Mouse (Mus musculus): Measurements from ENCODE around the gene Lamc1. TPM values are rescaled to one million over a fixed set of nuclear protein-coding genes. Genes with fewer than 3 reads are reported as not detected.

Lamc1 gene
- polyA plus RNA-seq, 1 experiment from 2014 or later: 112 TPM

- Histone ChIP-seq H3K27ac (ENCODE audit: low read depth) (no peak overlapping the region), H3K36me3 (ENCODE audit: control insufficient read depth, insufficient read depth, low read length) (peaks cover 61% of the 10 kb centered on the region), H3K27me3 (replicated peaks; ENCODE audit: control insufficient read depth, insufficient read depth, low read length) (no peaks in the 10 kb centered on the region), H3K4me2 (ENCODE audit: low read length) (no peak overlapping the region), H3K9me3 (ENCODE audit: control insufficient read depth, low read length) (peaks cover 8% of the 10 kb centered on the region; the same call in 1 of the 2 replicates), H3K4me3 (ENCODE audit: low read depth, low read length) (no peak overlapping the region), H3K4me1 (replicated peaks; ENCODE audit: control insufficient read depth, insufficient read depth, low read length) (peaks cover 5% of the 10 kb centered on the region; the same call in 1 of the 2 replicates), H3K9ac (ENCODE audit: low read length) (no peak overlapping the region)
- WGBS: 77% methylated on average over 4 of the region's 4 CpGs
- ATAC-seq (replicated peaks; ENCODE audit: low FRiP score, low TSS enrichment, low read depth) (no peak), DNase-seq (ENCODE audit: low spot score) (no peak)
Measured at GRCm38 (mm10) chr1:153252540-153253210, 79.9 kb downstream of the Lamc1 start.

- H3K27ac ChIP-seq (ENCODE audit: low read depth): no peak overlapping the region; the same call in 1 of the 2 replicates
- H3K9me3 ChIP-seq (ENCODE audit: control insufficient read depth, low read length): peaks cover 8% of the 10 kb centered on the region; the same call in 1 of the 2 replicates
- 0 out of 2 replicates have a peak overlapping the region, but pooled peaks have one; percentile 0 for H3K4me2 ChIP-seq (ENCODE audit: low read length)
- H3K27me3 ChIP-seq (replicated peaks; ENCODE audit: control insufficient read depth, insufficient read depth, low read length): no peaks in the 10 kb centered on the region
- H3K4me3 ChIP-seq (ENCODE audit: low read depth, low read length): no peak overlapping the region
- peaks cover 5% of the 10 kb centered on the region; the same call in 1 of the 2 replicates for H3K4me1 ChIP-seq (replicated peaks; ENCODE audit: control insufficient read depth, insufficient read depth, low read length)
- 65% methylated on average over 12 of the region's 12 CpGs for WGBS
- H3K36me3 ChIP-seq (ENCODE audit: control insufficient read depth, insufficient read depth, low read length): peaks cover 67% of the 10 kb centered on the region
- ATAC-seq (replicated peaks; ENCODE audit: low FRiP score, low TSS enrichment, low read depth): peak; percentile 45; the same call in 1 of the 2 replicates
- no peak for DNase-seq (ENCODE audit: low spot score)
- H3K9ac ChIP-seq (ENCODE audit: low read length): no peak overlapping the region
Measured at GRCm38 (mm10) chr1:153251590-153252206, 80.9 kb downstream of the Lamc1 start.

GRCm38 (mm10) chr1:153241346-153241745, 91.2 kb downstream of the Lamc1 start:
- 59% methylated on average over 7 of the region's 7 CpGs for WGBS
- no peak for DNase-seq (ENCODE audit: low spot score)
- Histone ChIP-seq H3K4me1 (replicated peaks; ENCODE audit: control insufficient read depth, insufficient read depth, low read length) (peaks cover 5% of the 10 kb centered on the region; the same call in 1 of the 2 replicates), H3K9me3 (ENCODE audit: control insufficient read depth, low read length) (no peaks in the 10 kb centered on the region), H3K27ac (ENCODE audit: low read depth) (no peak overlapping the region), H3K4me2 (ENCODE audit: low read length) (no peak overlapping the region), H3K27me3 (replicated peaks; ENCODE audit: control insufficient read depth, insufficient read depth, low read length) (no peaks in the 10 kb centered on the region), H3K9ac (ENCODE audit: low read length) (no peak overlapping the region), H3K4me3 (ENCODE audit: low read depth, low read length) (no peak overlapping the region), H3K36me3 (ENCODE audit: control insufficient read depth, insufficient read depth, low read length) (peaks cover 87% of the 10 kb centered on the region)
- no peak for ATAC-seq (replicated peaks; ENCODE audit: low FRiP score, low TSS enrichment, low read depth)

GRCm38 (mm10) chr1:153235576-153235975, 97.0 kb downstream of the Lamc1 start:
- H3K27ac ChIP-seq (ENCODE audit: low read depth): no peak overlapping the region
- ATAC-seq (replicated peaks; ENCODE audit: low FRiP score, low TSS enrichment, low read depth) (no peak), DNase-seq (ENCODE audit: low spot score) (no peak)
- WGBS: 74% methylated on average over 4 of the region's 4 CpGs
- H3K27me3 ChIP-seq (replicated peaks; ENCODE audit: control insufficient read depth, insufficient read depth, low read length): no peaks in the 10 kb centered on the region
- no peak overlapping the region for H3K9ac ChIP-seq (ENCODE audit: low read length)
- no peak overlapping the region for H3K4me2 ChIP-seq (ENCODE audit: low read length)
- H3K36me3 ChIP-seq (ENCODE audit: control insufficient read depth, insufficient read depth, low read length): peaks cover 79% of the 10 kb centered on the region
- H3K4me1 ChIP-seq (replicated peaks; ENCODE audit: control insufficient read depth, insufficient read depth, low read length): no peaks in the 10 kb centered on the region
- no peak overlapping the region for H3K4me3 ChIP-seq (ENCODE audit: low read depth, low read length)
- no peaks in the 10 kb centered on the region for H3K9me3 ChIP-seq (ENCODE audit: control insufficient read depth, low read length)

DNA sequence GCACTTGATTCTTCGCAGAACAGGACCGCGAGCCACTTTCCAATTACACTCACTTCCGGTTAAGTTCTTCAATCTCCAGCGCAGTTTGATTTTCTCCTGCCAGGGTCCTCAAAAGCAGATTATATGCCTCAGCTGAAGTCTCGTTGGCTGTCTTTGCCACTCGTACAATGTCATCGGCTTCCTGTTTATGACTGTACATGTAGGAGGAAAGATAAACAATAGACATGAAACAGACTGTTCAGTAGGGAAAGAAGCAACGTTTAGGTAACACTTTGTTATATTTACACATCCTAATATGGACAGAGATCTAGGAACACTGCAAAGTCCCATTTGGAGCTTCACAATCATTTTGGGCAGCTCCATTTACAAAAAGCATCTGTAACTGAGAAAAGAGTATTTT, 100.9 kb downstream of the Lamc1 start:
- H3K4me3 ChIP-seq (ENCODE audit: low read depth, low read length): no peak overlapping the region
- no peaks in the 10 kb centered on the region for H3K4me1 ChIP-seq (replicated peaks; ENCODE audit: control insufficient read depth, insufficient read depth, low read length)
- ATAC-seq (replicated peaks; ENCODE audit: low FRiP score, low TSS enrichment, low read depth): no peak
- no peaks in the 10 kb centered on the region for H3K9me3 ChIP-seq (ENCODE audit: control insufficient read depth, low read length)
- no peak overlapping the region for H3K9ac ChIP-seq (ENCODE audit: low read length)
- H3K4me2 ChIP-seq (ENCODE audit: low read length): no peak overlapping the region
- H3K27me3 ChIP-seq (replicated peaks; ENCODE audit: control insufficient read depth, insufficient read depth, low read length): no peaks in the 10 kb centered on the region
- no peak overlapping the region for H3K27ac ChIP-seq (ENCODE audit: low read depth)
- DNase-seq (ENCODE audit: low spot score): no peak
- WGBS: 75% methylated on average over 9 of the region's 9 CpGs
- peaks cover 88% of the 10 kb centered on the region for H3K36me3 ChIP-seq (ENCODE audit: control insufficient read depth, insufficient read depth, low read length)

GRCm38 (mm10) chr1:153227916-153228315, 104.7 kb downstream of the Lamc1 start:
- DNase-seq (ENCODE audit: low spot score): no peak
- no peak for ATAC-seq (replicated peaks; ENCODE audit: low FRiP score, low TSS enrichment, low read depth)

DNA sequence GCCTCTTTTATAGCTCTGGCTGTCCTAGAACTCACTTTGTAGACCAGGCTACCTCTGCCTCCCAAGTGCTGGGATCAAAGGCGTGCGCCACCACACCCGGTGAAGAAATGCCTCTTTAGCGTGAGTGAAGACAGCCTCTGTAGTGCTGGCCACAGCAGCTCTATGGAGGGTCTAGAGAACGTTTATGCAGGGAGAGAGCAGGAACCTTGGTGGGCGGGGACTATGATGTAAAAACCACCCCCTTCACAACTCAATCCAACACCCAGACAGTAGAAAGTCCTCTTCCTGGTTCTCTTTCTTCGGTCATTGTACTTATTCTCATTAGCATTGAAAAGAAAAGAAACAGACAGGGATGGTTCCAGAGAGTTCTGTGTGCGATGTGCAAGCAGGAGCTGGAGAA, 105.5 kb downstream of the Lamc1 start:
- no peak for DNase-seq (ENCODE audit: low spot score)
- Histone ChIP-seq H3K4me2 (ENCODE audit: low read length) (no peak overlapping the region), H3K27ac (ENCODE audit: low read depth) (no peak overlapping the region), H3K36me3 (ENCODE audit: control insufficient read depth, insufficient read depth, low read length) (peaks cover 96% of the 10 kb centered on the region), H3K4me1 (replicated peaks; ENCODE audit: control insufficient read depth, insufficient read depth, low read length) (no peaks in the 10 kb centered on the region), H3K9ac (ENCODE audit: low read length) (no peak overlapping the region), H3K9me3 (ENCODE audit: control insufficient read depth, low read length) (no peaks in the 10 kb centered on the region), H3K27me3 (replicated peaks; ENCODE audit: control insufficient read depth, insufficient read depth, low read length) (no peaks in the 10 kb centered on the region), H3K4me3 (ENCODE audit: low read depth, low read length) (no peak overlapping the region)
- no peak for ATAC-seq (replicated peaks; ENCODE audit: low FRiP score, low TSS enrichment, low read depth)
- 82% methylated on average over 8 of the region's 8 CpGs for WGBS

More at GRCm38 (mm10) chr1:153227916-153228315, 104.7 kb downstream of the Lamc1 start:
- Histone ChIP-seq H3K27me3 (replicated peaks; ENCODE audit: control insufficient read depth, insufficient read depth, low read length) (no peaks in the 10 kb centered on the region), H3K4me2 (ENCODE audit: low read length) (no peak overlapping the region), H3K36me3 (ENCODE audit: control insufficient read depth, insufficient read depth, low read length) (peaks cover 95% of the 10 kb centered on the region), H3K27ac (ENCODE audit: low read depth) (no peak overlapping the region), H3K9me3 (ENCODE audit: control insufficient read depth, low read length) (no peaks in the 10 kb centered on the region), H3K4me1 (replicated peaks; ENCODE audit: control insufficient read depth, insufficient read depth, low read length) (no peaks in the 10 kb centered on the region), H3K9ac (ENCODE audit: low read length) (no peak overlapping the region), H3K4me3 (ENCODE audit: low read depth, low read length) (no peak overlapping the region)
- WGBS: 46% methylated on average over 4 of the region's 4 CpGs

GRCm38 (mm10) chr1:153225786-153226725, 106.5 kb downstream of the Lamc1 start:
- H3K9me3 ChIP-seq (ENCODE audit: control insufficient read depth, low read length): no peaks in the 10 kb centered on the region
- no peak overlapping the region for H3K4me3 ChIP-seq (ENCODE audit: low read depth, low read length)
- H3K27ac ChIP-seq (ENCODE audit: low read depth): no peak overlapping the region
- H3K36me3 ChIP-seq (ENCODE audit: control insufficient read depth, insufficient read depth, low read length): peaks cover 96% of the 10 kb centered on the region
- H3K27me3 ChIP-seq (replicated peaks; ENCODE audit: control insufficient read depth, insufficient read depth, low read length): no peaks in the 10 kb centered on the region
- H3K4me2 ChIP-seq (ENCODE audit: low read length): no peak overlapping the region
- H3K4me1 ChIP-seq (replicated peaks; ENCODE audit: control insufficient read depth, insufficient read depth, low read length): no peaks in the 10 kb centered on the region
- WGBS: 92% methylated on average over 21 of the region's 21 CpGs
- no peak for DNase-seq (ENCODE audit: low spot score)
- no peak for ATAC-seq (replicated peaks; ENCODE audit: low FRiP score, low TSS enrichment, low read depth)
- H3K9ac ChIP-seq (ENCODE audit: low read length): no peak overlapping the region

Measured in intestine, embryonic 14.5 days (tissue).